Mouse (Mus musculus) A20 (cell line): ENCODE measurements around the gene Cdk6.
"Not testable (repeated sequence)": the region's sequence is repeated elsewhere in the genome, so short reads cannot be mapped to it uniquely, and the experiment has no call there.

ENCODE experiments used
- DNase-seq: peaks from one replicate; pipeline ENCODE4 v3.0.0-alpha.2; 2011; ENCODE audit warnings: low read depth, low spot score

Cdk6 gene

DNA sequence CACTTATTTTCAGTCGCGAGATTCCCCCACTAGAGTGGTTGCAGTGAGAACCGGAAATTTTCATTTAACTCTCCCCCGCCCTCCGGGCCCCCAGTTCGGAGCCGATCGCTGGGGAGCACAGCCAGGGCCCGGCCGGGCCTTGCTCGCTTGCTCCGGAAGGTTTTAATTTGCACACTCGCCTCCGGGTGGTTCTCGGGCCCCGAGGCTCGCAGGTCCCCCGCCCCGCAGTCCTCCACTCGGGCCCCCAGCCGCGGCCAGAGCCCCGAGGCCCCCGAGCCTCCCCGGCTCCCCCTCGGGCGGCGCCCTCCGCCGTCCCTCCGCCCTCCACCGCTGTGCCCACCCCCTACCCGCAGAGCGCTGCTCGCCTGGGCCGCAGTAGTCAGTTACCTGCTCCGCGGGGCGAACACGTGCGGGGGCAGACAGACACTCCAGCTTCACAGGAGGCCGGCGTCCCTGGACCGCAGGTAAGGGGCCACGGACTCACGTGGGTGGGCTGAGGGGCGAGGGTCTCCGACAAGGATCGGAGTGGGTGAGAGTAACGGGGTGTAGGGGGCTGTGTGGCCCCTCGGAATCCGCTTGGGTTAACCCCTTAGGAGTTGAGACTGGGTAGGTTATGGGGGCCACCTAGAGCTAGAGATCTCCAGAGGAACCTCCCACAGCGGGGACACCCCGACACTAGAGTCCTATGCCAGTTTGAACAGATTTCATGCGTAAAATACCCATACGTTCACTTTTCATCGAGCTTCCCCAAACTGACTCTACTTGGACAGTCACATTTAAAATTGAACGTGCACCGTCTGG lies at the start of gene Cdk6:
TSS of gene Cdk6 (plus strand) at position 375 of the 801 bp plus-strand sequence.
- peak; percentile 85 for DNase-seq

- no peak for DNase-seq
These were observed 47.6 kb upstream of the Cdk6 start for GRCm38 (mm10) chr5:3293666-3294065.

- DNase-seq = peak; percentile 8
These were observed 40.4 kb upstream of the Cdk6 start for GRCm38 (mm10) chr5:3300801-3301457.

DNA sequence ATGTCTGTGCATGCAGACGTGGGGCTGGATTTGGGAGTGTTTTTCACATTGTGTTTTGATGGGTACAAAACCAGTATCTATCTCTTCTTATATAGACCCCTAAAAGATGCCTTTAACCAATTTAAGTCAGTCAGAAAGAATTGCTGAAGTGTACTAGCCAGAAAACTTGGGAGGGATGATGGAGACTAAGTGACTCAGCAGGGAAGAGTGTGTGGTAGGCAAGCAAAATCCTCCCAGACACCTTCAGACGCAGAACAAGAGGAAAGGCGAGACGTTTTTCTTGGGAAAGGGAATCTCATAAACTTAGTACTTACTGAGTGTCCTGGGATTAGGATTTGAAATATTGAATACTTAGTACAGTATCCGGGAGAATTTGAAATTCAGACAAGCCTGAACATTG lies 39.8 kb upstream of the Cdk6 start:
- no peak for DNase-seq

DNA sequence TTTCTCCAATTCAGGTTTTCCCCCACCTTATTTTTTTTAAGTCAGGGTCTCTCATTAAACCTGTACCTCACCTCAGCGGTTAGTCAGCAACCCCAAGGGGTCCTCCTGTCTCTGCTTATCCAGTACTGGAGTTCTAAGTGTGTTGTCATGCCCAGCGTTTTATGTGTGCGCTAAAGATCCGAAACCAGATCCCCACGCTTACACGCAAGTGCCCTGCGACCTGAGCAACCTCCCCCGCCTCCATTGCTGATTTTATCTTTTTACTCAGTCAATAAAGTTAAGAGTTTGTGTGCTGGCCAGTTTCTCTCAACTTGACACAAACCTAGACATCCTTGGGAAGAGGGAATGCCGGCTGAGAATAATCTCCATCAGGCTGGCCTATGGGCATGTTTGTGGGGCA lies 37.4 kb upstream of the Cdk6 start:
- no peak for DNase-seq

DNA sequence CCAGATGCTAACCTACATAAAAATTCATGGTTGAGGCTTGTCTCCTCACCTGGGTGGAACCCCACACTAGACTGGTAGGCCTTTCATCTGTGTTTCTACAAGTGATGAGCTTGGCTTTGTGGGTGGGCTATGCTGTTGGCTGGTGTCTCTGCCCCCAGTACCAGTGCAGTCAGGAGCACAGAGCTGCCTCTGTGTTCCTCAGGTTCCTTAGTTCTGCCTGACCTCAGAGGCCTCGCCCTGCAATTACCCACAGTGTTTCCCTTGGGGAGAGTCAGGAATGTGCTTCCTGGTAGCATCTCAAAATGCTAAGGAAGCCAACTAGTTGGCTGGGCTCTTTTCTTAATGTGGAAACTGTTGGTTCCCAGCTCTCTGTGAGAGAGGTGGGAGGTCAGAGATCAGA lies 35.1 kb upstream of the Cdk6 start:
- DNase-seq = no peak

GRCm38 (mm10) chr5:3309122-3309521 lies 32.2 kb upstream of the Cdk6 start:
- DNase-seq = no peak

GRCm38 (mm10) chr5:3309587-3309986 lies 31.7 kb upstream of the Cdk6 start:
- DNase-seq = no peak

GRCm38 (mm10) chr5:3311156-3311555 lies 30.1 kb upstream of the Cdk6 start:
- DNase-seq = not testable (repeated sequence)

GRCm38 (mm10) chr5:3317724-3318123 lies 23.6 kb upstream of the Cdk6 start:
- not testable (repeated sequence) for DNase-seq

- DNase-seq = no peak
These were observed 21.1 kb upstream of the Cdk6 start for GRCm38 (mm10) chr5:3320225-3320624.

- DNase-seq = no peak
These were observed 19.2 kb upstream of the Cdk6 start for GRCm38 (mm10) chr5:3322052-3322451.

DNA sequence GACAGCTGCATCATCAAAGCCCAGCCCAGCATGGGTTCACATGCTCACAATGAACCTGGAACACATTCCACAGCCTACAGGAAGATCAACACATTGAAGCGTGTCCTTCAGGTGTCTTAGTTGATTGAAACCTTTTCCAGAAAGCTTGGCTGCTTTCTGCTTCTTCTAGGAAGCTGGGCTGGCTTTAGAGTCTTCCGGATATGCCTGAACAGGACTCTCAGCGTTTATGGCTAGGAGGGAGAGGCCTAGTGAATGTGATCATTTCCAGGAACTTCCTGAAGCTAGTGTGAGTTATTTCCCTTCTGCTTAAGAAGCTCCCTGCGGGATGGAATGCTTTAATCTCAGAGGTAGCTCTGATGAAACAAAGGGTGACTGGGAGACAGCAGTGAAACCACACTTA lies 17.2 kb upstream of the Cdk6 start:
- no peak for DNase-seq

DNA sequence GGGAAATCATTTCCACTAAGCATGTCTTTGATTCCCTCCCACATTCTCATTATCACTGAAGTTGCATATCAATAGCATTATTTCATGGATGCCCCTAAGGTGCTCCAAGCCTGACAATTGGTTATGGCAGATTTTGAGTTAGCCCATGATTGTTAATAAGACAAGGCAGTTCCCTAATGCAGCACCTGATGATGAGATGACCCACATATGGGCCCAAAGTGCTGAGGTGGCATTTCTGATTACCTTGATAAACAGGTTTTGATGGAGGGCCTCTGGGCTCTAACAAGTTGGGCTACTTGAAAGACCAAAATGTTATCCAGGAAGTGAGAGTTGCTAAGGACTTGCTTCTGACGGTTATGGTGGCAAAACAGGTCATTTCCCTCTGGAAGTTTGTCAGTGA lies 11.9 kb upstream of the Cdk6 start:
- no peak for DNase-seq

DNA sequence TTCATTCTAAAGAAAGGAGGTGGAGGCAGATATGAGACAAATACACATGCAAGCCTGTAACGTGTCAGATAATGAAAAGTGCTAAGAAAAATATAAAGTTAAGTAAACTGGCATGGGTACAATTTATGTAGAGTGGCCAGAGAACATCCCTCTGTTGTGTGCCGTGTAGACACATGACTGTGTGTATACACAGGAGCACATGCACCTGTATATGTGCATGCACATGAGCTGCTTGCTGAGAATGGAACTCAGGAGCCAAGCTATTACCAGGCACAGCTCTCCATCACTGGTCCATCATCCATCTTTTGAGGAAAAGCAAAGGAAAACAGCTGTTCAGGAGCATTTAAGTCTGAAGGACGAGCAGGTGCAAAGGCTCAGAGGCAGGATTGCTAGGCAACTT lies 10.4 kb upstream of the Cdk6 start:
- DNase-seq = no peak

GRCm38 (mm10) chr5:3333019-3333418 lies 8.3 kb upstream of the Cdk6 start:
- DNase-seq = not testable (repeated sequence)

DNA sequence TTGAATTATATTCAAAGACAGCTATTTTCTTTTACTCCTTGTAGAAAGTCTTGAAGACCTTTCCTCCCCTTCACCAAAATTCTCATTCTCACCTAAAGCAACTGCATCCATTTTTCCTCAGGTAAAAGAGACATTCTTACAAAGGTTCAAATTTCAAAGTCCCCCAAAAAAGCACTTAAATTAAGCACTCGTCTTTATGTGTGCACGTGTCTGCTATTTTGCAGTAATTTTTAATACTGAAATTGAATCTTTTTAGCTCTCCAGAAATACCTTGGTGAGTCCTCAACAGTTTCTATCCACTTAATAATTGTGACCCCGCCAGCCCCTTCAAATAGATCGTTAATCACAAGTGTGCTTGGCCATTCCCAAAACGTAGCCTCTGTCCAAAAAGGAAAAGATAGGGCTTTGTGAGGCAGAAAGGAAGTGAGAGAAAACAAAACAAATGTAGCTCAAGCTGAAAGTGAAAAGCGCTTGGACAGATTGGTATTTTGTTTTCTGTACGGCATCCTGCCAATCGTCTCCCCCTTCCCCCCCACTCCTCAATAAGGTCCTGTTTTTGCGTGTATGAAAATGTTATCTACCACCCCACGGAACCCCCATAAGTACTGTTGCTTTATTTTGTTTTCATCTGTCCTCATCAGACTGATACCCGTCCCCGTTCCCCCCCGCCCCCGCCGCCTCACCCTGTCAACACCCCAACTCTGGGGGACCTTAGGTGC lies 786 bp upstream of the Cdk6 start:
- peak; percentile 67 for DNase-seq

- peak; percentile 82 for DNase-seq
These were observed 866 bp downstream of the Cdk6 start for GRCm38 (mm10) chr5:3341931-3342770.

- DNase-seq = peak; percentile 92
These were observed 1.7 kb downstream of the Cdk6 start for GRCm38 (mm10) chr5:3342771-3343565.

DNA sequence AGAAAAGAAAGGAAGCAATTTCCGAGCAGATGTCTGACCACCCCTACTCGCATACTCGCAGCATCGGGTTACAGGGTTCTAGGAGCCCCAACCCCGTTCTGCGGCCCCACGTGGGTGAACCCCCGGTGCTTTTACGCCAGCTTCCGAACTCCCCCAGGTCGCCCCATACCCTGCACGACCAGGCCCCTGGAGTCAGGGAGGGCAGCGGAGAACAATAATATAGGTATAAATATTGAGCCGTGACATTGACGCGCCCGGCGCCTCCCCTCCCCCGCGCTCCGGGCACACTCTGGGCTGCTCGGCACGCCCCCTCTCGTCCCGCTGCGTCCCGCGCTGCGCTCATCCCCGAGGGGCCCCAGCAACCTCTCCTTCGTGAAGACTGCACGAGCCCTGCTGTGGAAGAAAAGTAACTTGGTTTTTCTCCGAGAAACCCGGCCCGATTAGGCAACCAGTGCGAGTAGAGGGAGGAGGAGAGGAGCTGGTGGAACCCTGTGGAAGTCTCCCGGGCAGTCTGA lies 2.3 kb downstream of the Cdk6 start:
- peak; percentile 90 for DNase-seq
